Mouse (Mus musculus) CD4-positive, CD25-positive, alpha-beta regulatory T cell, adult 4 months (primary cell): Measurements from ENCODE around the gene Peg12. TPM values are rescaled to one million over a fixed set of nuclear protein-coding genes. Genes with fewer than 3 reads are reported as not detected.

ENCODE experiments used
- ATAC-seq: one replicate; pipeline ENCODE4 v1.8.0; 2017
- polyA plus RNA-seq, 2 experiments: library from polyadenylated mRNA; unstranded; fragments of 100-300 nt; shearing (Covaris generic); gene quantifications; one replicate each; pipeline ENCODE4 v1.2.1; 2017

Gene Peg12
- polyA plus RNA-seq: not detected

- no peak for ATAC-seq
Observed at GRCm38 (mm10) chr7:62463878-62464755, at the start of gene Peg12. Gene Peg12, minus strand, starts transcription at chr7:62464510.

GRCm38 (mm10) chr7:62486139-62486538 is 21.8 kb upstream of the Peg12 start:
- no peak for ATAC-seq

GRCm38 (mm10) chr7:62463007-62463877 is 1.1 kb downstream of the Peg12 start:
- ATAC-seq: no peak

- no peak for ATAC-seq
Observed at GRCm38 (mm10) chr7:62462229-62463006, 1.9 kb downstream of the Peg12 start.

DNA sequence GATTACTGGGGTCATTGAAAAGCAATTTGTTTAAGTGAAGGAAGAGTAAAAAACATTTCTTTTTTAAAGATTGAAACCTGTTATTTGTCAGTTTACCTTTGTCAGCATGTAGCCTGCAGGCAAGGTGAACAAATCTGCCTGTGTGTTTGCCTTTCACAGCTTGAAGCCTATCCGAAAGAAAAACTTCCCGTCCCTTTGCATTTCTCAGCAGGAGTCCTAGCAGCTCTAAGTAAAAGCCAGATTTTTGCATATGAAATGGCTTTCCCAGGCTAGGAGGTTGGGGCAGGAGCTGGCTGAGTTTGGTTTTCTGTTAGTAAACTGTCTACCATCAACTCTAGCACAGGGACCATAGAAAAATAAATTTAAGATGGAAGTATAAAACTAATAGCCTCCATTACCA is 12.0 kb downstream of the Peg12 start:
- ATAC-seq: no peak

DNA sequence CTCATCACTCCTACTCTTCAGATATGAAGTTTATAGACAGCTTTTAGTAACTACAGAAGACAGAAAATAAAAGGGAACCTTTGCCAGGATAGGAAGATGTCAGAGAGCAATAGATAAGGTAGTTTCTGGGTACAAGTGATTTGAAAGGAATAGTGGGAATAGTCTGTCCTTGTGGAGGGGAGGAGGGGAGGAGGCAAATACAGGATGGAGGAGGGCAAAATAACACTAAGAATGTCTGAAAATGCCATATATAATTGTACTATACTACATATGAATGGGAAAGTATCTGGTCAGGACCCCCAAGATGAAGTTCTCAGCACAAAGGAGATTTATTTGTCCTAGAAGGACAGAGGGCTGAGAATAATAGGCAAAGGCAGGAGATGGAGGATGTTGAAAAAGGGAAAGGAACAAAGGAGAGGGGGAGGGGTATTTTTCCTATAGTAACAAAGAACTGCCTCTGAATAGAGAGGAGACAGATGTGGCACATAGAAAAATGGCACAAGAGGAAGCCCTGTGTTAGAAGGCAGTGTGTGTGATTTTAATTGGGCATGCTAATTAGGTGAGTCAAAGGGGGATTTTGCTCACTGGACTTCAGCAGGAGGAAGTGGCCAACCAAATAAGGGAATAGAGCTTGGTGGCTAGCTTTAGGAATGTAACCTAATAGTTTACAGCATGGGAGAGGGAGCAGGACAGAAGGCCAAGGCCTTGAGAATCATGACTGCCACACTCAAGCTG is 18.7 kb downstream of the Peg12 start:
- ATAC-seq: no peak

GRCm38 (mm10) chr7:62436394-62436793 is 27.9 kb downstream of the Peg12 start:
- ATAC-seq: no peak

- no peak for ATAC-seq
Observed at GRCm38 (mm10) chr7:62433243-62433642, 31.1 kb downstream of the Peg12 start.

GRCm38 (mm10) chr7:62428337-62428736 is 36.0 kb downstream of the Peg12 start:
- ATAC-seq: no peak

DNA sequence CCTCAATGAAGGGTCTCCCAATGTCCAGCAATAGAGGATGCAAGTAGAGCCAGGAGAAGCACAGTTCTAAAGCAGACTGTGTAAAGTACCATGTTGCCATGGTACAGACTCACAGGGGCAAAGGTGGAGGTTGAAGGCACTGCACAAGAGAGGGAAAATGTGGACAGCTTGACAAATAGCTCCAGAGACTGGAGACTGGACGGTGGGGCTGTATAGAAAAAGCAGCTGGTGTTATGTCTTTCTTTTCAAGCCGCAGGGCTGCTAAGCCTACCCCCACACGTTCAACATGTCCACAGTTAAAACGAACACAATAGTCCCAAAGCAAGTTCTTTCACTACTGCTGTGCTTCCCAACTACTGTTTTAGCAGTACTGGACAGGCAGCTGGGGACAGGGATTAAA is 41.1 kb downstream of the Peg12 start:
- no peak for ATAC-seq

DNA sequence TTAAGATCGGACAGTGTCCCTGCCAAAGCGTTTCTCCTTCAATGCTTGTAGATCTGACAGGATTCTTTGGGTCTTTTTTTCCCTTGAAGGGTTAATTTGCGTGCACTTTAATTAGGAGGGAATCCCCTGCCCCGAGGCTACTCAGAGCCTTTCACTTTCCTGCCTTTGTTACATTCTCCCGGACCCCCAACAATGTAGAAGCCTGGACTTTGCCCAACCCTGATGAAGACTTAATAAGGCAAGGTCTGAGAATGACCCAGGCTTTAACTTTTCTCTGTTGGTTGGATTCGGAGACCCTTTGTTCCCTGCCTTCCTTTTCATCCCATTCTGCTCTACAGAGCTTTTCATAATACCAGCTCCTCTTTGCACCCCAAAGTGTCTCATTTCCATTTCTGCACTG is 43.7 kb downstream of the Peg12 start:
- no peak for ATAC-seq

DNA sequence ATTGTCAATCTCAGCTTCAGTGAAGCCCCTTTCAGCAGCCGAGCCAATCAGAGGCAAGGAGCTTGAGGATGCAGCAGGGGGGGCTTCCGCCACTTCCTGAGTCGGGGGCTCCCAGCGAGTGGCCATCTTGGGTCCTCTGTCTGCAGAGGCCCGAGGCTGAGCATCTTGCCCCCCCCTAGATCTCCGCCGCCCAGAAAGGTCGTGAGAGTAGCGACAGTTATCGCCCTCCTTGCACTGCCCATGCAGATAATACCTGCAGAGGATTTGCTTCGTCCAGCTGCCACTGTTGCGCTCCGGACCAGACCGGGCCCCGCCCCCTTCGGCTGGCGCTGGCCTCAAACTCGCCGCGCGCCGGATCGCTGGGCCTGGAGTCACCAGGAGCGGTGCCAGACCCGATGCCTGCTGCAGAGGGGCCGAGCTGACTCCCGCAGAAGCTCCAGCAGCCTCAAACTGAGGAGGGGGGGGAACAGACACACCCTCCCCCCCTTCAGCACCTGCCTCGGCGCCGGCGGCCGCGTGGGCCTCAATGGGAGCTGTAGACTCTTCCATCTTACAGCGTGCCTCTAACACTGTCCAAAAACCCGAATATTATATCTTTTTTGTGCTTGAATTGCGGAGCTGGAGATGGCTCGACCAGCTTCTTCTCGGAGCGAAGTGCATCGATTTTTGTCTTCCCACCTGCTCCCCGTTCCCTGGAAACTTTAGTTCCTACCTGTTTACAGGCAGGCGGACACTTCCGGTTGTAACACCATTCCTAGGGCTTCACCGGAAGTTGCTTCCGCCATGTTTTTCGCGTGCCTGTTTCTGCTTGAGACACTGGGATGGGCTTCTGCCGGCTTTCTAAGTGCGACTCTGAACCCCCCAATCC is 44.6 kb downstream of the Peg12 start, which contains the start of gene Mkrn3:
Gene Mkrn3, minus strand, starts transcription at position 647 of the 868 bp plus-strand sequence.
- ATAC-seq: no peak

GRCm38 (mm10) chr7:62419105-62419492 is 45.2 kb downstream of the Peg12 start:
- no peak for ATAC-seq

DNA sequence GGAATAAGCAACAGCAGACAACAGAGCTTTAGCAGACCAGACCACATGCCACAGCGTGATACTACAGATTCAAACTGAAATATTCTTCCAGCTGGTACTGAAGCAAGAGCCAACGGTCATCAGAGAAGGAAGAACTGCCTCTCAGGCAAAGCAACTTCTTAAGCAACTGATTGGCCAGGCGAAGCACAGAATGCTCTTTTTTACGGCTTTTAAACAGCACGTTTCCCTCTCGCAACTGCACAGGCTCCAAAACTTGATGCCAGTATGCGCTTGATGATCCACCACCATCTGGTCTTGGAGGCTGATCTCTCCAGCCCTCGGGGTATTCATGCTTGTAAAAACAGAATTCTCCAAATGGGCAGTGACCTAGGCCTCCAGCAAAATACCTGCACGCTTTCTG is 46.0 kb downstream of the Peg12 start:
- ATAC-seq: no peak

DNA sequence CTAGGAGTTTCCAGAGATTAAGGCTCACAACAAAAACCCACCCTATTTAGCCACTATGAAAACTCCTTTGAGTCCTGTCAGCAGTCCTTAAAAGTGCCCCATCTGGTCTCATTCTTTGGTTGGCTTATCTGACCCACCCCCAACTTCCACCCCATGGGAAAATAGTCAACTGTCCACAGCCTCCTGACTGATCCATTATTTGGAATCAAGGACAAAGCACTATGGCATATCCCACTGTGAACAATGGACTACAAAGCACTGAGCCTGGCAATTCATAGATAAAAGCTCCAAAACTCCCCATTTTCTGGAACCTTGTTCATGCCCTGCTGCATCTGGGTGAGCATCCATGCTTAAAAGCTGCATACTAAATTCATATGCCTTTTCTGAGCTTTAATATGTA is 48.1 kb downstream of the Peg12 start:
- ATAC-seq: no peak

- no peak for ATAC-seq
Observed at GRCm38 (mm10) chr7:62415222-62415621, 49.1 kb downstream of the Peg12 start.

Other genes with a start within 250 kb of the Peg12 start
- gene Ndn, start 117.9 kb downstream of the Peg12 start, polyA plus RNA-seq: not detected
- gene Magel2, start 87.5 kb downstream of the Peg12 start, polyA plus RNA-seq: not detected
- gene Mkrn3, start 44.4 kb downstream of the Peg12 start, polyA plus RNA-seq: not detected